Mouse (Mus musculus) c-Kit-positive CD71-negative TER-119-negative erythroid progenitor cells, embryonic 14.5 days (primary cell): Measurements from ENCODE around the gene Plekhh2.

Source experiments
- DNase-seq: peaks from one replicate; pipeline ENCODE4 v3.0.0-alpha.2; 2013; ENCODE audit warnings: low read depth

Plekhh2 gene

DNA sequence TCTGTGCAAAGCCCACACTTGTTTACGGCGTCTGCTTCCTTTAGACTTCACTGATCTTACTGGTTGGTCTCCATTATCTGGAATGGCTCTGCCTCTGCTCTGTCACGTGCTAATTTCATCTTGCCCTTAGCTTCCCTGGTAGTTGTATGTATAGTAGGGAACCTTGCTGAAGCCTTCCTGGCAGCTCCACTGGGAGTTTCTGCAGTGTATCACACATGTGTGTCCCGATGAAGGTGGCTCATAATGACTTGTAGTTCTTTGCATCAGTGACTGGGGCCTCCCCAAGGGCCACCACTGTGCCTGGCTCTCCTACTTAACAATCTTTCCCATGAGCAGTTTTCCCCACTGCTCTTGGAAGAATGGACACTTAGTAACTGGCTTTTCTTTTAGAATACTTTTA, 96.9 kb downstream of the Plekhh2 start:
- no peak for DNase-seq

DNA sequence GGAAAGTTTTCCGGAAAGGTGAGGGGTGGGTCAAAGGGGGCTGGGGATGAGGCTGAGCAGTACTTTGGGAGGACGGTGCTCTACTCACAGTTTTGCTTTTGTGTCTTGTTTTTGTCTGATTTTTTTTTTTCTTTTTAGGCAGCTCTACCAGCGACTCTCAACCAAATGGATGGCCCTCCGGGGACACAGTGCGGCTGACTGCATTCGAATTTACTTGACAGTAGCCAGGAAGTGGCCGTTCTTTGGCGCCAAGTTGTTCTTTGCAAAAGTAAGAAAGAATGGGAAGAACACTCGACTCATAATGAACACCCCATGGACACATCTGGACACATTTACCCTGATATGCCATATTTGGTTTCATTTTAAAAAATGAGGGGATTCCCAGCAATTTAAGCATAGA, 99.8 kb downstream of the Plekhh2 start:
- no peak for DNase-seq

GRCm38 (mm10) chr17:84611971-84612370, 100.3 kb downstream of the Plekhh2 start:
- no peak for DNase-seq

DNA sequence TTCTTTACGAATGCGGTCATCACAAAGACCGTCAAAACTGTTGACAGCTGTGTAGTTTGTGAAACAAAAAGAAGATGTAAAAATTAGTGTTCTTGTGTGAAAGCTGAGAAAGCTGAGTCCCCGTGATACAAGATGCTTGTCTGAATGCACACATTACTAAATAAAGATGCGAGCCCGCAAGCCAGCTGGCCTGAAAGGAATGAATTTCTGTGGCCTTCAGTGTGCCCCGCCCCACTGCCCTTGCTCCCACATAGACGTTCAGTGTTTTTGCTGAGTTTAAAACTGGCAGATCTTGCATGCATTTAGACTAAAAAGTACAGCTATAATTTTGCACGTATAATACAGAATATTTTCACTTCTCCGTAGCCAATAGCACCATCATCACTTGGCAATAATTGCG, 104.1 kb downstream of the Plekhh2 start:
- DNase-seq: no peak

DNA sequence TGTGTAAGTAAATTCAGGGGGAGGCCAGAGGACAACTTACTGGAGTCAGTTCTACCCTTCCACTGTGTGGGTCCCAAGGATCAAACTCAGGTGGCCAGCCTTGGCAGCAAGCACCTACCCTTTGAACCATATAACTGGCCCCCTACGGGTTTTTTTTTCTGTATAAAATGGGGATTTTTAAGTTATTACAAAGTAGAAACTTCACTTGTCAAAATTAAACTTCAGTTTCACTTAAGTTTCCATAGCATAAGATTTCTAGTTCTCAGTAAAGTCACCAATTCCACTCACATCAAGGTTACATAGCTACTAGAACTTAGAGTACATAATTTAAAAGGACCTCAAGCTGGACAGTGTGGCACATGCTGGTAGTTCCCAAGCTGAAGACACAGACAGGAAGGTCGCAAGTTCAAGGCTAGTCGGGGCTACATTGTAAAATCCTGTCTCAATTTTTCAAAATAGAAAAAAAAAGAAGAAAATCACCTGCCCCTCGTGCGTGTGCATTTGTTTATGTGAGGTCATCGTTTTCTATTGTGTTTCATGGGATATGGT, 104.9 kb downstream of the Plekhh2 start:
- no peak for DNase-seq

GRCm38 (mm10) chr17:84617953-84618352, 106.3 kb downstream of the Plekhh2 start:
- no peak for DNase-seq

DNA sequence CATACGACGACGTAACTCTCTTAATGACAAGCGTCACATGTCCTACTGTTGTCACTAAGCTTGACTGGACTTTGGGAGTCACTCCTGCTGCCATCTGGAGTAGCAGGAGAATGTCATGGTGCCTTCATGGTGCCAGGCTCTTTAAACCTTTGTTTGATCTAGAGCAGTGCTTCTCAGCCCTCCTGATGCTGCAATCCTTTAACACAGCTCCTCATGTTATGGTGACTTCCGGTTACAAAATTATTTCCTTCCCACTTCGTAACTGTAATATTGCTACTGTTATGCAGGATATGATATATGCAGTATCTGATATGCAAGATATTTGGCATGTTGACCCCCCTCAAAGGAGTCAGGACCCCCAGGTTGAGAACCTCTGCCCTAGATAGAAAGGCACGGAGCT, 107.4 kb downstream of the Plekhh2 start:
- DNase-seq: no peak

- DNase-seq: no peak
These were observed 108.4 kb downstream of the Plekhh2 start for GRCm38 (mm10) chr17:84620076-84620475.

DNA sequence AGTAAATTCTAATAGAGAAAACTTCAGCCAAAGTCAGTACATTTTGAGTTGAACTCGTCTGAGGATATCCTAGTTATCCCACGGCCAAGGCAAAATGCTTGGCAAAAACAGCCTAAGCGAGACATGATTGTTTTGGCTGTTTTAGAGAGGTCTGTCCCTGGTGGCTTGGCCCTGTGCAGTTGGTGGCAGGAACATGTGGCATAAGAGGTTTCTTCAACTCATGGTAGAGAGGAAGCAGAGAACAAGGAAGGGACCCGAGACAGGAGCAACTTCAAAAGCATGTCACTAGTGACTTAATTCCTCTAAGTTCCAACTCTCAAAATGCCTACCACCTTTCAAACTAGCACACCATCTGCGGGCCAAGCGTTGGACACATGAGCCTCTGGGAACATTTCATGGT, 108.9 kb downstream of the Plekhh2 start:
- no peak for DNase-seq

DNA sequence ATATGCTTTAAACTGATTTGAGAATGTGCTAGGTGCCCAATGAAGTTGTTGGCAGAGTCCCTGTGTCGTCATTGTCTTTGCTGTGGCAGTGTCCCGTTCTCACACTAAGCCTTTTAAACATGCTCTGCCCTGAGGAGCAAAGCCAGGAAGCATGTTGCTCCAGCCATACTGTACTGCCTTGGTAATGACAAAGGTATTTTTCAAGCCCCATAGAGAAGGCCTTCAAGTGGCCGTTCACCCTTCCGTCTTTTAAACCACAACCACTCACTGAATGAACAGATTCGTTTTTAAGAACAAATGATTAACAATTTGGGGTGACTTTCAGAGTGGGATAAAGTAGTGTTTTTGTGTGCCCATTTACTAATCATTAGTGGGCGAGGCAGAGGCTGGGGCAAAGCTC, 109.5 kb downstream of the Plekhh2 start:
- DNase-seq: no peak

DNA sequence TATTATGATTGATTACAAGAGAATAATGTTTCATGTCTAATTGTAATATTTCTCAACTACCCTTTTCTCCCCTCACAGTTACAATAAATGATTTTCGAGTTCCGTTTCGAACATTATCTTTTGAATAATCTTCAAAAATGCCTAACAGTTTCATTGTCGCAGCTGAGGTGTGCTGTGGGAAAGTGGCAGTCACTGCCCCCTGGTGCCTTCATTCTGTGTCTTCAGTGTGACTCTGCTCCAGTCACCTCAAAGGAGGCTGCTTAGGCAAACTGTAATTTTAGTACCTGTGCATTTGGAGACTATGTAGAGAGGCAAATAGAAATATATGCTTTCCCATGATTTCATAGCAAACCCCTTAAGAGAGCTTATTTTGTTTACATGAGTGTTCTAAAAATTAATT, 110.3 kb downstream of the Plekhh2 start:
- no peak for DNase-seq

GRCm38 (mm10) chr17:84622873-84623272, 111.2 kb downstream of the Plekhh2 start:
- no peak for DNase-seq

- DNase-seq: peak; percentile 80
These were observed 114.7 kb downstream of the Plekhh2 start, which contains the start of gene Dync2li1 for GRCm38 (mm10) chr17:84626276-84626856. Gene Dync2li1, plus strand, starts transcription at chr17:84626496.

DNA sequence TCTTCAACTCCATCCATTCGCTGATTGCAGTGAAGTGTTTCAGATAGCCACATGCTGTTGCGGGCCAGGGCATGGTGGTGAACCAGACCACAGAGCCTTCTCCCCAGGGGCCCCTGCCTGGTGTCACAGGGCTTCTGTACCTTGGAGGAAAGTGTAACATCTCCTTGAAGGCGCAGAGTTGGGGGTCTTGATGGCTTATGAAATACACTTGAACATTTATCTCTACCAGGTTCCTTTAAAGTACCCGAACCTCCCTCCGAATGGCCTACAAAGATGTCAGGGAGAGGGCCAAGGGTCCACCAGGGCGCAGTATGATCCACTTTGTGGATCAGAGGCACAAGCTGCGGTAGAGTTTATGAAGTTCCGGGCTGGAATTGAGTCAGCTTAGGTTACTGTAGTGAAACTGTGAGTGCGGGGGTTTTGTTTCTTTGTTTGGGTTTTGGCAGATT, 115.2 kb downstream of the Plekhh2 start:
- no peak for DNase-seq

DNA sequence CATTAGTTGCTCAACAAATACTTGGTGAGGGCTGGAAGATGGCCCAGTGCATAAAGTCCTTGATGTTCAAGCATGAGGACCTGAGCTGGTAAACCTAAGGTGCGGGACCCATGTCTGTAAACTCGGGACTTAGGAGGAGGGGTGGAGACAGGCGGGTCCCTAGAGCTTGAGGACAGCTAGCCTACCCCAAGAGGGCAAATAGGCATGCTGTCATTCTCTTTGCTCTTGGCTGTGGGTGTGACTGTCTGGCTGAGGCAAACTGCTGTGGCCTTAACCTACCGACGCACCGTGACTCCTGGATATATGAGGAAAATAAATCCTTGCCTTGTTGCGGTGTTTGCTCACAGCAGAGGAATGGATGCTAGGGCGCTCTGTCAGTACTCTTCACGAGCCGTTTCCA, 116.0 kb downstream of the Plekhh2 start:
- no peak for DNase-seq

GRCm38 (mm10) chr17:84628611-84629010, 116.9 kb downstream of the Plekhh2 start:
- no peak for DNase-seq

DNA sequence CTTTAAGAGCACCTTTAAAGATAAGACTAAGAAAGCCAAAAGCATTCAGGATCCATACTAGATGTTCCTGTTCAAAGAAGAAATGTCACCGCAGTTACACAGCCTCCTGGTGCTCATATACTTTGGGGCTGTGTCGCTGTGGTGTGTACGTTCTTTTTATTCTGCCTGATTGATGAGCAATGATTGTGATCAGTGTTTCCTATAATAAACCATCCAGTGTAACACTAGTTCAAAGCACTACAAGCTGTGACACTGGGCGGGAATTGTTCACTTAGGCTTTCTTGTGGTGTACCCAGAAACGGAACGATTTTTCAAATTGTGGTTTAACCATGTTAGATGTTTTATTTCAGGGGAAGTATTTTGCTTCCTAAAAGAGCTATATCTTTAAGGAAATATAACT, 120.1 kb downstream of the Plekhh2 start:
- no peak for DNase-seq

GRCm38 (mm10) chr17:84633443-84633842, 121.7 kb downstream of the Plekhh2 start:
- no peak for DNase-seq

GRCm38 (mm10) chr17:84636328-84636727, 124.6 kb downstream of the Plekhh2 start:
- DNase-seq: no peak

DNA sequence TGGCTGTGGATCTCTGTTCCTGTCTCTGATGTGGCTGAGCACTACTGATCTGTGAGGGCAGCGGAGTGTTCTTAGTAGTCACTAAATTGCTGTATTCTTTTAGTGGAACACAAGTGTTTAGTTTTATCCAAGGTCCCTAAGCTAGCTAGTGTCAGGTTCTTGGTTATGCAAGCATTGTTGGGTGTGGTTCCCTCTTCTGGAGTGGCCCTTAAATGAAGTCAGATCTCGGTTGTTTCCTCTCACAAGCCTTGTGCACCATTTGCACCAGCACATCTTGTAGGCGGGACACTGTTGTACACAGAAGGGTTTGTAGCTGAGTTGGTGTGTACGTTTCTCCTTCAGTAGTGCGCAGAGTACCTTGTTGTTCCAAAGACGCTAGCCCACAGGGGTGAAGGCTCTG, 126.3 kb downstream of the Plekhh2 start:
- DNase-seq: no peak

DNA sequence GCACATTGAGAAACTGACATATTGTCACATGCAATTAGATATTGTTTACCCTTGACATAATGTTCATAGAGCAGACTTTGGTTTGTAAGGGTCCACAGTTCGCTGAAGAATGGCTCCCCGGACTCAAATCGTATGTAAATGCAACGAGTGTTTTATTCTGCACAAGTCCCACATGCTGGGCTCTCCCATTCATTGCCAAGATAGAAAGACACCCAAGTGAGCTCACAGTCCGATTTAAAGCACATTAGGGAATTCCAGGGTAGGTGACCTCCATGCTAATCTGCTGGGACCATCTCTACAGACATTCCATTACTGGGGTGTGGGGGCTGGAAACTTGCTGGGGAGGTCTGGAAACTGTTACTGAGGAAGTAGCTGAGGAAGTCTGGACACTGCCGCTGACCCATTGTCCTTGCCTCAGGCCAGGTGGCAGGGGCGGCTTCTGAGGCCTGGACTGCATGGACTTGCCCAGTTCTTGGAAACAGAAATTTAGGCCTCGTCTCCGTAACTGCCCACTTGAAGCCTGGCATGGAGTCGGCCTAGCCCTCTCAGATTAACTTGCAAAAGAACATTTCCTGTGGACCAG, 128.2 kb downstream of the Plekhh2 start:
- DNase-seq: no peak

DNA sequence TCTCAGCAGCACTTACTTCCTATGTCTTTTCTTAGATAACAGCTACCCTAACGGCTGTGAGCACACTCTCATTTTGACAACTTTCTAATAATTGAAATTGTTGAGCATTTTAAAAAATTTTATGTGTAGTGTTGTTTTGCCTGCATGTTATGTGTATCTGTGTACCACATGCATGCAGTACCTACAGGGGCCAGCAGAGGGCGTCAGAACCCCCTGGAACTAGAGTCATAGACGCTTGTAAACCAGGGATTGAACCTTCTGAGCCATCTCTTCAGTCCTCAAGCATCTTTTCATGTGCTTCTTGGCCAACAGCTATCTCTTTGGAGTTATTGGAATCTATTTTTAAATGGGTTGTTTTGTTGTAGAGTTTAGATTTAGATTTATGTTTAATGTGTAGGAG, 130.2 kb downstream of the Plekhh2 start:
- DNase-seq: peak; percentile 42

DNA sequence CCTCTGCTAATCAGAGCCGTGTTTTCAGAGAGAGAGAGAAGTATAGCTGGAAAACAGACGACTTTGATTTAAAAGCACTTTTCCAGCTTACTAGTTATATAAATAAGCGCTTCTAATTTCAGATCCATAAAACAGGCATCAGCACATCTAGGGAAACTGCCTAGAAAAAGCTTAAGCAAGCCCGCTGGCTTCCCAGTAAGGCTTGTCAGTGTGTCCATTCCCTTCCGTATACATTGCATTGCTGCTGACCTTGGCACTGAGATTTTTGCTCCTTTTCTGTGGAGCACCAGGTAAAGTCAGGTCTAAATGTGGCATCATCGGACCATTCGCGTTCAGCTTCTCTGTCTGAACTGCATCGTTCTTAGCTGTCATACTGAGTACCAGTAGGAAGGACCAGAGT, 130.6 kb downstream of the Plekhh2 start:
- DNase-seq: no peak
